Mouse (Mus musculus) testis, adult 2 months (tissue): ENCODE results near the gene Dmpk. TPM values are rescaled to one million over a fixed set of nuclear protein-coding genes. Genes with fewer than 3 reads are reported as not detected.

Experiments used
- H3K27ac ChIP-seq: fragments of 200-500 bp; 2 replicates; pipeline ENCODE4 v1.5.1; 2012; ENCODE audit warnings: low read depth, low read length; ENCODE audit not compliant: control insufficient read depth, insufficient read depth
- H3K27me3 ChIP-seq: fragments of 200-500 bp; 2 replicates; pipeline ENCODE4 v1.6.1; 2012; ENCODE audit warnings: mild to moderate bottlenecking, low read length, moderate library complexity; ENCODE audit not compliant: control insufficient read depth, insufficient read depth
- H3K36me3 ChIP-seq: fragments of 200-500 bp; 2 replicates; pipeline ENCODE4 v1.6.1; 2012; ENCODE audit warnings: mild to moderate bottlenecking, low read length; ENCODE audit not compliant: control insufficient read depth, insufficient read depth
- H3K4me1 ChIP-seq: fragments of 200-500 bp; 2 replicates; pipeline ENCODE4 v1.6.1; 2012; ENCODE audit warnings: low read length; ENCODE audit not compliant: control insufficient read depth, insufficient read depth
- H3K4me3 ChIP-seq: fragments of 200-500 bp; 2 replicates; pipeline ENCODE4 v1.5.1; 2012; ENCODE audit warnings: low read depth, mild to moderate bottlenecking, low read length, moderate library complexity, mixed read lengths; ENCODE audit not compliant: control insufficient read depth
- CTCF ChIP-seq: fragments of 200-500 bp; IDR thresholded peaks from 2 replicates; pipeline ENCODE4 v1.5.1; 2012; ENCODE audit warnings: low read depth, mild to moderate bottlenecking, inconsistent platforms, low read length, moderate library complexity; ENCODE audit not compliant: control insufficient read depth, insufficient read depth, insufficient replicate concordance
- POLR2A ChIP-seq: fragments of 200-500 bp; IDR thresholded peaks from 2 replicates; pipeline ENCODE4 v1.6.1; 2012; ENCODE audit warnings: low read depth, mild to moderate bottlenecking, inconsistent platforms, low read length, moderate library complexity; ENCODE audit not compliant: control insufficient read depth
- polyA plus RNA-seq: library from polyadenylated mRNA; depleted of rRNA; stranded (reverse); fragments of >200 nt; gene quantifications from 2 replicates; pipeline ENCODE4 v1.2.3, GENCODE M21; 2012

Dmpk gene
- polyA plus RNA-seq, 1 experiment: 75.3 TPM

- peak within 1 kb of the TSS; percentile 93 for H3K4me3 ChIP-seq
- H3K4me1 ChIP-seq: peaks cover 28% of the 10 kb centered on the region
- H3K36me3 ChIP-seq: no peaks in the 10 kb centered on the region
- peak within 1 kb of the TSS; percentile 96 for H3K27ac ChIP-seq
- peak; percentile 81 for TF ChIP-seq POLR2A
- no peak for TF ChIP-seq CTCF
- H3K27me3 ChIP-seq: no peaks in the 10 kb centered on the region
Observed at GRCm38 (mm10) chr7:19075723-19076585, 7.7 kb upstream of the Dmpk start, which contains the start of gene Dmwd. Gene Dmwd, plus strand, starts transcription at chr7:19076227.

GRCm38 (mm10) chr7:19076586-19076991 lies 7.1 kb upstream of the Dmpk start:
- no peaks in the 10 kb centered on the region for H3K36me3 ChIP-seq
- H3K4me3 ChIP-seq: peak overlapping the region; percentile 93
- H3K4me1 ChIP-seq: peaks cover 28% of the 10 kb centered on the region
- H3K27me3 ChIP-seq: no peaks in the 10 kb centered on the region
- peak overlapping the region; percentile 82 for H3K27ac ChIP-seq
- TF ChIP-seq CTCF (no peak), POLR2A (no peak)

DNA sequence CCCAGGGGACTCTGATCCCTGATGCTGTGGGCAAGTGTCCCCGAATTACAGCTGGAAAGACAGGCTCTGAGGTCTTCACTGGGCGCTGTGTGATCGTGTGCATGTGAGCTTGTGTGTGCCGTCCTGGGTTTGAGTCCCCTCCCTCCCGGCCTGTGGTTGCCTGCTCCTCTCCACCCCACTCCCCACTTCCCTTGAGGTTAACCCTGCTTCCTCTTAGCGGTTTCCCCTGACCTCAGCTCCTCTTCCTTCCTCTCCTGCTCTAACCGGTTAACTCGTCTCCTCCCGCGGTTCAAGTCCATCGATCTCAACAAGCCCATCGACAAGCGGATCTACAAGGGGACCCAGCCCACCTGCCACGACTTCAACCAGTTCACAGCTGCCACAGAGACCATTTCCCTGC lies 5.9 kb upstream of the Dmpk start:
- no peaks in the 10 kb centered on the region; the same call in 1 of the 2 replicates for H3K36me3 ChIP-seq
- TF ChIP-seq POLR2A (no peak), CTCF (no peak)
- no peak overlapping the region for H3K4me3 ChIP-seq
- peaks cover 28% of the 10 kb centered on the region for H3K4me1 ChIP-seq
- no peak overlapping the region for H3K27ac ChIP-seq
- no peaks in the 10 kb centered on the region for H3K27me3 ChIP-seq

DNA sequence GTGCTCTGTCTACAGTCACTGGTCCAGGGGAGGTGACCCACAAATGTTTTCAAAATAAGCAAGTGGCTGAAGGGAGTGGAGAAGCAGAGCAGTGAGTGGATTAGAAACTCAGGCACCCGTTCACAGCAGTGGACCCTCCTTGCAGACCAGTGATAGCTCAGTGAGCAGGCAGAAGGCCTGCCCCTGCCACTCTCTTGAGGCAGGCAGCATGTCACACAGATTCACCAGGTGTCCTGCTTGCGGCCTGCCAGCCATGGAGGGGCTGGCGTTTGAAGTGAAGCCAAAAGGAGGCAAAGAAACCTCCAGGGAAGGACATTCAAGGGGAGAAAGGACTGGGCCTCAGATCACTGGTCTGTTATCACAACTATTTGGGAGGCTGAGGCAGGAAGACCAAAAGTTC lies 4.9 kb upstream of the Dmpk start:
- H3K4me1 ChIP-seq: peaks cover 20% of the 10 kb centered on the region
- no peaks in the 10 kb centered on the region; the same call in 1 of the 2 replicates for H3K36me3 ChIP-seq
- H3K4me3 ChIP-seq: no peak overlapping the region
- TF ChIP-seq CTCF (no peak), POLR2A (no peak)
- no peaks in the 10 kb centered on the region for H3K27me3 ChIP-seq
- H3K27ac ChIP-seq: 0 out of 2 replicates have a peak overlapping the region, but pooled peaks have one; percentile 8

GRCm38 (mm10) chr7:19080451-19080950 lies 3.1 kb upstream of the Dmpk start:
- peaks cover 13% of the 10 kb centered on the region for H3K4me1 ChIP-seq
- H3K27me3 ChIP-seq: no peaks in the 10 kb centered on the region
- H3K4me3 ChIP-seq: no peak overlapping the region
- TF ChIP-seq CTCF: no peak
- no peak for TF ChIP-seq POLR2A
- H3K36me3 ChIP-seq: no peaks in the 10 kb centered on the region; the same call in 1 of the 2 replicates
- H3K27ac ChIP-seq: no peak overlapping the region

DNA sequence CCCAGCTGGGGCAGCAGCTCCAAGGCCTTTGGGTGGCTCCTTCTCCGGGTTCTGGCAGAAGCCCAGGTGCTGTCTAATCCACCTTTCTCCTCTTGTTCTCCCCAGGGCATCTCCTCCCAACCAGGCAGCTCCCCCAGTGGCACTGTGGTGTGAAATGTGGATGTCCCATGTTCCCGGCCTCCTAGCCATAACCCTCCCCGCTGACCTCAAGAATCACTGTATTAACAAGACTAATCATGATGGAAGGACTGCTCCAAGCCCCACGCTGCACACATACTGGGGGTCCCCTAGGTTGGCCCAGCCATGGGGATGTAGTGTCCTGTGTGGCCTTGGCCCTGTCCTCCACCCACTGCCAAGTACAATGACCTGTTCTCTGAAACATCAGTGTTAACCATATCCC lies 1.5 kb upstream of the Dmpk start:
- TF ChIP-seq POLR2A (no peak), CTCF (no peak)
- Histone ChIP-seq H3K36me3 (no peaks in the 10 kb centered on the region; the same call in 1 of the 2 replicates), H3K4me3 (no peak overlapping the region), H3K4me1 (peaks cover 20% of the 10 kb centered on the region), H3K27me3 (no peaks in the 10 kb centered on the region), H3K27ac (no peak overlapping the region)

DNA sequence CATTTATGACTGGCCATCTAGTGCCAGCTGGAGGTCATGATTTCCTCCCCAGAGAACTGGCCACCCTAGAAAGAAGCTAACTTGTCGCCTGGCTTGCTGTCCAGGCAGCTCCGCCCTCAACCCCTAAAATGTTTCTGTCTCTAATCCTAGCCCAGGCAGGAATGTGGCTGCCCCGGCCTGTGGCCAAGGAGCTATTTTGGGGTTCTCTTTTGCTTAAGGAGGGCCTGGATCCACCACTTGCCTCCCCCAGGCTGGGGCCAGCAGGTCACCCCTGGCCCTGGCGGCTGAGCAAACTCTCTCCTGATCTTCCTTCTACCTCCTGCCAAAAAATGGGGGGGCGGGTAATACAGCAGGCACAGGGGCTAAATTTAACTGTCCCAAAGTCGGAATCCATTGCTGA lies 553 bp upstream of the Dmpk start:
- no peaks in the 10 kb centered on the region; the same call in 1 of the 2 replicates for H3K36me3 ChIP-seq
- H3K4me1 ChIP-seq: peaks cover 20% of the 10 kb centered on the region
- H3K27me3 ChIP-seq: no peaks in the 10 kb centered on the region
- H3K27ac ChIP-seq: peak overlapping the region; percentile 15; the same call in 1 of the 2 replicates
- no peak overlapping the region for H3K4me3 ChIP-seq
- no peak for TF ChIP-seq POLR2A
- no peak for TF ChIP-seq CTCF
